Mouse (Mus musculus) myocyte (in vitro differentiated cells): ENCODE measurements at regions not wholly inside any gene's neighbourhood (a gene's known extent, or its start where the extent isn't known, plus 50 kb on each side); places are given as distances from the start of the nearest gene placed in this dataset.

Experiments used
- H3K27me3 ChIP-seq: one replicate; pipeline ENCODE4 v1.6.1; 2011; ENCODE audit not compliant: control insufficient read depth, insufficient read depth, insufficient read length
- H3K36me3 ChIP-seq: one replicate; pipeline ENCODE4 v1.6.1; 2011; ENCODE audit not compliant: control insufficient read depth, insufficient read depth
- H3K4me2 ChIP-seq: one replicate; pipeline ENCODE4 v1.6.1; 2011; ENCODE audit warnings: low read depth, control low read depth
- H3K4me3 ChIP-seq: one replicate; pipeline ENCODE4 v1.5.1; 2011; ENCODE audit warnings: mild to moderate bottlenecking, control low read depth, moderate library complexity
- H3K79me2 ChIP-seq: one replicate; pipeline ENCODE4 v1.6.1; 2011; ENCODE audit not compliant: control insufficient read depth, insufficient read depth
- H3ac ChIP-seq: one replicate; pipeline ENCODE4 v1.6.1; 2011; ENCODE audit not compliant: control insufficient read depth, insufficient read length
- CEBPB ChIP-seq: IDR thresholded peaks from 2 replicates; pipeline ENCODE4 v1.6.1; 2011; ENCODE audit warnings: mild to moderate bottlenecking, moderate library complexity; ENCODE audit not compliant: poor library complexity, insufficient read depth, severe bottlenecking
- E2F4 ChIP-seq: IDR thresholded peaks from one replicate; pipeline ENCODE4 v1.6.1; 2011; ENCODE audit warnings: mild to moderate bottlenecking, control low read depth, moderate library complexity; ENCODE audit not compliant: insufficient read depth
- MAX ChIP-seq: IDR thresholded peaks from one replicate; pipeline ENCODE4 v1.6.1; 2011; ENCODE audit warnings: low read depth, mild to moderate bottlenecking, control low read depth
- MYOD1 ChIP-seq, 3 experiments: IDR thresholded peaks; one replicate each; pipeline ENCODE4 v1.6.1; 2011; ENCODE audit warnings: control low read depth in 2 of 3, low read depth in 2 of 3, mild to moderate bottlenecking in 2 of 3, moderate library complexity in 1 of 3; ENCODE audit not compliant: insufficient read length in 2 of 3, control insufficient read depth in 1 of 3
- MYOG ChIP-seq, 3 experiments: IDR thresholded peaks; one replicate each; pipeline ENCODE4 v1.6.1; 2011; ENCODE audit warnings: control low read depth in 2 of 3, low read depth in 2 of 3, mild to moderate bottlenecking in 2 of 3; ENCODE audit not compliant: insufficient read length in 2 of 3, control insufficient read depth in 1 of 3, insufficient read depth in 1 of 3
- POLR2A ChIP-seq: IDR thresholded peaks from one replicate; pipeline ENCODE4 v1.6.1; 2011; ENCODE audit warnings: low read depth, mild to moderate bottlenecking, control low read depth, moderate library complexity; ENCODE audit not compliant: insufficient read length
- POLR2AphosphoS2 ChIP-seq: IDR thresholded peaks from one replicate; pipeline ENCODE4 v1.6.1; 2011; ENCODE audit warnings: low read depth, control low read depth; ENCODE audit not compliant: insufficient read length
- REST ChIP-seq: IDR thresholded peaks from one replicate; pipeline ENCODE4 v1.6.1; 2011; ENCODE audit warnings: mild to moderate bottlenecking, control low read depth, moderate library complexity; ENCODE audit not compliant: insufficient read depth, insufficient read length
- SRF ChIP-seq: IDR thresholded peaks from one replicate; pipeline ENCODE4 v1.6.1; 2011; ENCODE audit warnings: low read depth; ENCODE audit not compliant: control insufficient read depth, insufficient read length
- TCF12 ChIP-seq: IDR thresholded peaks from one replicate; pipeline ENCODE4 v1.6.1; 2011; ENCODE audit warnings: mild to moderate bottlenecking, control low read depth; ENCODE audit not compliant: poor library complexity, insufficient read depth, severe bottlenecking
- TCF3 ChIP-seq: IDR thresholded peaks from one replicate; pipeline ENCODE4 v1.6.1; 2011; ENCODE audit warnings: low read depth, control low read depth; ENCODE audit not compliant: insufficient read length
- USF1 ChIP-seq: IDR thresholded peaks from one replicate; pipeline ENCODE4 v1.6.1; 2011; ENCODE audit warnings: low read depth, mild to moderate bottlenecking, control low read depth, moderate library complexity

GRCm38 (mm10) chr4:131191106-131191880 lies 247.1 kb downstream of the Matn1 start:
- H3ac ChIP-seq = no peak overlapping the region
- H3K79me2 ChIP-seq = no peaks in the 10 kb centered on the region
- no peak for TF ChIP-seq TCF12
- no peak for TF ChIP-seq E2F4
- TF ChIP-seq USF1 = no peak
- no peak for TF ChIP-seq POLR2AphosphoS2
- no peak for TF ChIP-seq MYOD1 (IDR thresholded peaks at IDR 0.05; ENCODE audit: control insufficient read depth in 1 of 3, insufficient read length in 2 of 3, low read depth in 2 of 3)
- no peak for TF ChIP-seq CEBPB
- no peak for TF ChIP-seq TCF3
- TF ChIP-seq MAX = no peak
- TF ChIP-seq POLR2A = no peak
- no peak overlapping the region for H3K4me3 ChIP-seq
- no peak overlapping the region for H3K4me2 ChIP-seq
- no peaks in the 10 kb centered on the region for H3K27me3 ChIP-seq
- H3K36me3 ChIP-seq = no peaks in the 10 kb centered on the region

GRCm38 (mm10) chr4:131193900-131194419 lies 249.8 kb downstream of the Matn1 start:
- no peak overlapping the region for H3ac ChIP-seq
- no peaks in the 10 kb centered on the region for H3K27me3 ChIP-seq
- TF ChIP-seq MYOD1 (IDR thresholded peaks at IDR 0.05; ENCODE audit: control insufficient read depth in 1 of 3, insufficient read length in 2 of 3, low read depth in 2 of 3) (no peak), POLR2A (no peak), CEBPB (no peak), MAX (no peak), E2F4 (no peak), TCF3 (no peak), TCF12 (no peak), USF1 (no peak), SRF (no peak), POLR2AphosphoS2 (no peak), REST (no peak), MYOG (IDR thresholded peaks at IDR 0.05; ENCODE audit: control insufficient read depth in 1 of 3, insufficient read depth in 1 of 3, insufficient read length in 2 of 3, low read depth in 2 of 3) (no peak)
- H3K4me2 ChIP-seq = no peak overlapping the region
- H3K4me3 ChIP-seq = no peak overlapping the region
- no peaks in the 10 kb centered on the region for H3K79me2 ChIP-seq
- H3K36me3 ChIP-seq = no peaks in the 10 kb centered on the region

- Histone ChIP-seq H3ac (no peak overlapping the region), H3K4me3 (no peak overlapping the region), H3K27me3 (no peaks in the 10 kb centered on the region), H3K4me2 (no peak overlapping the region), H3K79me2 (no peaks in the 10 kb centered on the region), H3K36me3 (no peaks in the 10 kb centered on the region)
- TF ChIP-seq USF1 = no peak
- TF ChIP-seq POLR2A = no peak
- no peak for TF ChIP-seq MYOD1 (IDR thresholded peaks at IDR 0.05; ENCODE audit: control insufficient read depth in 1 of 3, insufficient read length in 2 of 3, low read depth in 2 of 3)
- no peak for TF ChIP-seq SRF
- TF ChIP-seq TCF12 = no peak
- no peak for TF ChIP-seq E2F4
- TF ChIP-seq MYOG (IDR thresholded peaks at IDR 0.05; ENCODE audit: control insufficient read depth in 1 of 3, insufficient read depth in 1 of 3, insufficient read length in 2 of 3, low read depth in 2 of 3) = no peak
Observed at GRCm38 (mm10) chr4:131196147-131196546, 252.0 kb downstream of the Matn1 start.

GRCm38 (mm10) chr4:131203721-131204120 lies 259.5 kb downstream of the Matn1 start:
- TF ChIP-seq USF1 (no peak), MYOD1 (IDR thresholded peaks at IDR 0.05; ENCODE audit: control insufficient read depth in 1 of 3, insufficient read length in 2 of 3, low read depth in 2 of 3) (no peak), E2F4 (no peak), TCF3 (no peak), POLR2A (no peak), TCF12 (no peak), CEBPB (no peak), MAX (no peak), MYOG (IDR thresholded peaks at IDR 0.05; ENCODE audit: control insufficient read depth in 1 of 3, insufficient read depth in 1 of 3, insufficient read length in 2 of 3, low read depth in 2 of 3) (no peak)
- H3K27me3 ChIP-seq = no peaks in the 10 kb centered on the region

More at GRCm38 (mm10) chr4:131203721-131204120, 259.5 kb downstream of the Matn1 start:
- Histone ChIP-seq H3ac (no peak overlapping the region), H3K79me2 (no peaks in the 10 kb centered on the region), H3K4me3 (no peak overlapping the region), H3K4me2 (no peak overlapping the region), H3K36me3 (no peaks in the 10 kb centered on the region)
